ENCODE assay signal across 9 mouse cellular contexts in the genomic region with DNA sequence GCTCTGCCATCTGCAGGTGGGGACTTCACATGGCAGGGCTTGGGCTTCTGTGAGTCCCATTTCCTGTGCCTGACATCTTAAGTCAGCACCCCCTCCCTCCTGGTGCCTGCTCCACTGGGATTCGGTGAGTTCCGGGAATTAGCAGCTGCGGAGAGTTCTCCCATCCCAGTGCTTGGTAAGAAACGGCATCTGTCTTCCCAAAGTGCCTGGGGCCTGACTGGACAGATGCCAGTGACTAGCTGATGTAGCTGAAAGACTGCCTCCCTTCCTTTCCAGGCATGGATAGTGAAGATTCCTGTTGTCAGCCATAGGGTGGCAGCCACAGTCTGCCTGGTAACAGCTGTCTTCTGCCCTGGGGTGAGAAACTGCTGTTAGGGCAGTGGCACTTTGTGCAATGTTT. TPM values are rescaled to one million over a fixed set of nuclear protein-coding genes. Genes with fewer than 3 reads are reported as not detected.
A peak's percentile ranks its signal among the peaks of the same experiment; 100 is the strongest.
DNase-seq lines count a peak whose midpoint lies in the region; ATAC-seq and TF ChIP-seq lines count a peak whose summit lies in the region.
"Had no signal": no experiment of that assay in that cellular context is flagged by ENCODE, and none has a peak within 500 bp of the region (broad histone marks: within the 10 kb centered on the region; RNA-seq: fewer than 3 reads in every experiment).

No protein-coding gene starts in this region.

- H3K36me3 ChIP-seq in hindbrain, postnatal 0 days (ENCODE audit: insufficient read depth, low read length) = no peaks in the 10 kb centered on the region
- H3K36me3 ChIP-seq: liver, embryonic 13.5 days had no signal

- 0% methylated on average over 4 of the region's 4 CpGs for WGBS in hindbrain, postnatal 0 days

- H3K9ac ChIP-seq in hindbrain, postnatal 0 days (replicated peaks; ENCODE audit: low read length) = no peak overlapping the region
- H3K9ac ChIP-seq: liver, embryonic 13.5 days had no signal

- peak overlapping the region; percentile 36; the same call in 1 of the 2 replicates for H3K27ac ChIP-seq in hindbrain, postnatal 0 days
- H3K27ac ChIP-seq: liver, embryonic 13.5 days had no signal

- H3K4me3 ChIP-seq in hindbrain, postnatal 0 days (ENCODE audit: low read length) = no peak overlapping the region; the same call in 1 of the 2 replicates
- H3K4me3 ChIP-seq: liver, embryonic 13.5 days had no signal

- ATAC-seq in hindbrain, postnatal 0 days = peak; percentile 57
- no peak for ATAC-seq in monocyte, adult 5-6 weeks (replicated peaks; ENCODE audit: insufficient number of reproducible peaks, low FRiP score, low TSS enrichment, poor library complexity, severe bottlenecking)

- peak; percentile 51; the same call in 1 of the 2 replicates for TF ChIP-seq CTCF in hindbrain, postnatal 0 days (IDR thresholded peaks at IDR 0.05; ENCODE audit: low read depth)

- peak; percentile 67 for DNase-seq in layer of hippocampus, adult 11-12 months (ENCODE audit: low spot score)
- DNase-seq in layer of hippocampus, adult 9-10 months (ENCODE audit: low spot score) = no peak
- DNase-seq in cerebellum, postnatal 10 days = peak; percentile 81 to 82
- DNase-seq in hindbrain, postnatal 0 days (ENCODE audit: low spot score) = peak; percentile 82
- peak; percentile 44 for DNase-seq in retina, embryonic 14.5 days (ENCODE audit: low spot score)
- no peak for DNase-seq in spleen, adult 18-20 months
- no peak for DNase-seq in urinary bladder, postnatal 25 days (ENCODE audit: low spot score)
- DNase-seq: liver, embryonic 13.5 days had no signal

- H3K4me1 ChIP-seq in hindbrain, postnatal 0 days (ENCODE audit: insufficient read depth, low read length) = peaks cover 14% of the 10 kb centered on the region

- H3K4me2 ChIP-seq in hindbrain, postnatal 0 days (ENCODE audit: low read depth, low read length) = peak overlapping the region; percentile 98; the same call in 1 of the 2 replicates
- H3K4me2 ChIP-seq: liver, embryonic 13.5 days had no signal

- H3K27me3 ChIP-seq in hindbrain, postnatal 0 days (ENCODE audit: insufficient read depth, low read length) = no peaks in the 10 kb centered on the region

- H3K9me3 ChIP-seq in hindbrain, postnatal 0 days (ENCODE audit: low read length) = no peaks in the 10 kb centered on the region
- H3K9me3 ChIP-seq: liver, embryonic 13.5 days had no signal

RNA-seq across cellular contexts. Expression of gene Kcnt1, which starts 1.9 kb away (rescaled TPM):
- total RNA-seq in hindbrain, postnatal 0 days (2014; rRNA removed) = 52.7 and 52.8 TPM in 2 replicates
- 21.9 and 23.2 TPM in 2 replicates for polyA plus RNA-seq in hindbrain, postnatal 0 days (2015; fragmentation: Nextera tagmentation; extraction: Ambion mirVana)
- 0.43 TPM in 1 of 3 replicates, not detected in the others for total RNA-seq in monocyte, adult 5-6 weeks (2017)

RNA-seq across cellular contexts. Expression of gene Sohlh1, which starts 18.4 kb away (rescaled TPM):
- not detected in 2 replicates for total RNA-seq in hindbrain, postnatal 0 days (2014; rRNA removed)
- not detected in 2 replicates for polyA plus RNA-seq in hindbrain, postnatal 0 days (2015; fragmentation: Nextera tagmentation; extraction: Ambion mirVana)
- total RNA-seq in monocyte, adult 5-6 weeks (2017) = 0.39 TPM in 1 of 3 replicates, not detected in the others
- polyA plus RNA-seq: liver, embryonic 13.5 days had no signal

RNA-seq across cellular contexts. Expression of gene Lcn9, which starts 42.5 kb away (rescaled TPM):
- total RNA-seq in hindbrain, postnatal 0 days (2014; rRNA removed) = not detected in 2 replicates
- not detected in 2 replicates for polyA plus RNA-seq in hindbrain, postnatal 0 days (2015; fragmentation: Nextera tagmentation; extraction: Ambion mirVana)
- total RNA-seq in monocyte, adult 5-6 weeks (2017) = not detected in 3 replicates
- polyA plus RNA-seq: liver, embryonic 13.5 days had no signal

RNA-seq across cellular contexts. Expression of gene Glt6d1, which starts 49.8 kb away (rescaled TPM):
- total RNA-seq in hindbrain, postnatal 0 days (2014; rRNA removed) = not detected in 2 replicates
- polyA plus RNA-seq in hindbrain, postnatal 0 days (2015; fragmentation: Nextera tagmentation; extraction: Ambion mirVana) = not detected in 2 replicates
- total RNA-seq in monocyte, adult 5-6 weeks (2017) = not detected in 3 replicates
- polyA plus RNA-seq: liver, embryonic 13.5 days had no signal

Comparison
In these comparisons a context has a peak if more than half of its experiments do, and no peak if none do; other contexts are left out.
1. DNase-seq: peak in layer of hippocampus, adult 11-12 months (single experiment), cerebellum, postnatal 10 days (2 of 2), hindbrain, postnatal 0 days (single experiment) and retina, embryonic 14.5 days (single experiment); none in layer of hippocampus, adult 9-10 months (single experiment), spleen, adult 18-20 months (0 of 2) and urinary bladder, postnatal 25 days (single experiment).
2. RNA of gene Kcnt1, which starts 1.9 kb away (total RNA-seq): 52.7 to 52.8 TPM in hindbrain, postnatal 0 days; 0.43 TPM in monocyte, adult 5-6 weeks; every median in the first group is over 10 times any median in the second.